Mouse (Mus musculus) ovary, postnatal 36 days (tissue): ENCODE measurements around the gene Prrg2.
"Not testable (repeated sequence)": the region's sequence is repeated elsewhere in the genome, so short reads cannot be mapped to it uniquely, and the experiment has no call there.

ENCODE experiments used
- DNase-seq: peaks from one replicate; pipeline ENCODE4 v3.0.0; 2022; ENCODE audit warnings: low spot score, mixed read lengths

Prrg2 gene

GRCm38 (mm10) chr7:45033722-45034359 is 28.6 kb downstream of the Prrg2 start:
- DNase-seq: no peak

GRCm38 (mm10) chr7:45030857-45031256 is 31.6 kb downstream of the Prrg2 start:
- DNase-seq: no peak

GRCm38 (mm10) chr7:45029995-45030394 is 32.5 kb downstream of the Prrg2 start:
- no peak for DNase-seq

GRCm38 (mm10) chr7:45028351-45028750 is 34.1 kb downstream of the Prrg2 start:
- no peak for DNase-seq

- no peak for DNase-seq
These were observed 34.7 kb downstream of the Prrg2 start for GRCm38 (mm10) chr7:45027761-45028160.

GRCm38 (mm10) chr7:45026256-45026655 is 36.2 kb downstream of the Prrg2 start:
- no peak for DNase-seq

- DNase-seq: no peak
These were observed 36.8 kb downstream of the Prrg2 start for GRCm38 (mm10) chr7:45025601-45026220.

GRCm38 (mm10) chr7:45024281-45025248 is 37.9 kb downstream of the Prrg2 start:
- no peak for DNase-seq

- DNase-seq: not testable (repeated sequence)
These were observed 38.8 kb downstream of the Prrg2 start for GRCm38 (mm10) chr7:45023711-45024110.

GRCm38 (mm10) chr7:45020225-45020624 is 42.3 kb downstream of the Prrg2 start:
- DNase-seq: no peak

GRCm38 (mm10) chr7:45019031-45019571 is 43.4 kb downstream of the Prrg2 start:
- peak; percentile 54 for DNase-seq

GRCm38 (mm10) chr7:45017242-45018061 is 45.0 kb downstream of the Prrg2 start, which contains the start of gene Rras:
Rras (plus strand) TSS chr7:45017961.
- peak; percentile 83 for DNase-seq

- DNase-seq: no peak
These were observed 45.7 kb downstream of the Prrg2 start for GRCm38 (mm10) chr7:45016761-45017160.

- DNase-seq: peak; percentile 98
These were observed 46.4 kb downstream of the Prrg2 start, which contains the start of gene Scaf1 for GRCm38 (mm10) chr7:45015957-45016612. Scaf1 (minus strand) TSS chr7:45016363.

GRCm38 (mm10) chr7:45015344-45015956 is 47.0 kb downstream of the Prrg2 start:
- DNase-seq: no peak

GRCm38 (mm10) chr7:45014096-45014451 is 48.4 kb downstream of the Prrg2 start:
- no peak for DNase-seq

GRCm38 (mm10) chr7:45013366-45014095 is 48.9 kb downstream of the Prrg2 start:
- no peak for DNase-seq

- DNase-seq: no peak
These were observed 49.7 kb downstream of the Prrg2 start for GRCm38 (mm10) chr7:45012824-45013223.

GRCm38 (mm10) chr7:45012011-45012410 is 50.5 kb downstream of the Prrg2 start:
- DNase-seq: no peak

- DNase-seq: no peak
These were observed 54.1 kb downstream of the Prrg2 start for GRCm38 (mm10) chr7:45008411-45008810.
